Mouse (Mus musculus) MN1 (cell line): ENCODE results near the gene Olfr165.
"Not testable (repeated sequence)": the region's sequence is repeated elsewhere in the genome, so short reads cannot be mapped to it uniquely, and the experiment has no call there.

Experiments
- DNase-seq: peaks from one replicate; pipeline ENCODE4 v3.0.0-alpha.2; 2016; ENCODE audit warnings: low spot score

Olfr165 gene

GRCm38 (mm10) chr16:19423034-19423433 lies at the start of gene Olfr165:
TSS of gene Olfr165 (minus strand) at chr16:19423134.
- no peak for DNase-seq

DNA sequence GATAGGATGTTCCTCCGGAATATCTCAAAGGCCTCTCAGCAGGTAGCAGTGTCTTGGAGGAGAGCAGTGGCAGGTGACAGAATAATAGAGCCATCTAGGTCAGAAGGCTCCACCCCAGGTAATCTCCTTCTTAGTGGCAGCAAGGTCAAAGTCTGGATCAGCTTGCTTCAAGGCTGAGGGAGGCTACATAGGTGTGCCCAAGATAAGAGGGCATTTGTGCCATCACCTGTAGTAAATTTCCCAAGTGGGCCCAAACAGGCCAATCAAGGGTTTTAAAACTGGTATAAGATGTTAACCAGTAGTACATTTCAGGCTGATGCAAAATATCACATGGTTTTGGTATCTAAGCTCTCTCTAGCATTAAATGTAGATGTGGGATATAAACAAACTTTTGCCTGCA lies 41.4 kb upstream of the Olfr165 start:
- DNase-seq: no peak

DNA sequence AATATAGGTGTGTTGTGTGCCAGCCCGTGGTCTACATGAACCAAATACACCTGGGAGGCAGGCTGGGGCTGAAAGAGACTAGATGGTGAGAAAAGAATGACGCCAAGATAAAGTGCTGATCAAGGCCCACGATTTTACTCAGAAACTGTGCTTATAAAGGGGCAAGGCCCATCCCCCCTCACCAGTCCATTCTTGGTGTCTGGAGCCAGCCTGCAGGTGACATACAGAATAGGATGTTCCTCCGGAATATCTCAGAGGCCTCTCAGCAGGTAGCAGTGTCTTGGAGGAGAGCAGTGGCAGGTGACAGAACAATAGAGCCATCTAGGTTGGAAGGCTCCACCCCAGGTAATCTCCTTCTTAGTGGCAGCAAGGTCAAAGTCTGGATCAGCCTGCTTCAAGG lies 35.8 kb upstream of the Olfr165 start:
- DNase-seq: not testable (repeated sequence)

DNA sequence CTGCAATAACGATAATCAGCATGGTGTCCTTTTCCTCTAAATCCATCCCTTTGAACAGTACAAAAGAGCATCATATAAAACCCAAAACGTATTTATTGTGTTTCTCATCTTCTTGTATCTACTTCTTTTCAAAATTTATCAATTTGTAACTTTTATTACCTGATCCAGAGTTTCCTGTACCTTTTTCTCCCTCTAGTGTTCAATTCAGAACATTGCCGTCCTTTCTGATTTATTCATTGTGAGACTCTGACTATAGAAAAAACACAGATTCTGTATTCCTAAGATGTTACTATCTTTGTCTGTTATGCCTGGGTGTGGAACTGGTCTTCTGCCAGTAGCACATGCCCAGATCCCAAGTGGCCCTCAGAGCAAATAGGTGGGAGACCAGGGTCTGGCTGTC lies 35.0 kb downstream of the Olfr165 start:
- DNase-seq: no peak
